Mouse (Mus musculus) CH12.LX (cell line): Measurements from ENCODE around the gene Cd200. TPM values are rescaled to one million over a fixed set of nuclear protein-coding genes. Genes with fewer than 3 reads are reported as not detected.

Experiments
- DNase-seq: peaks from one replicate; pipeline ENCODE4 v3.0.0-alpha.2; 2013; ENCODE audit errors: extremely low read depth
- H3K27ac ChIP-seq: 2 replicates; pipeline ENCODE4 v1.5.1; 2012; ENCODE audit warnings: low read depth, mild to moderate bottlenecking, control low read depth, moderate library complexity; ENCODE audit not compliant: insufficient read depth
- H3K27me3 ChIP-seq: replicated peaks from 2 replicates; pipeline ENCODE3; 2012; ENCODE audit warnings: inconsistent platforms
- H3K36me3 ChIP-seq, 2 experiments: replicated peaks in 1 of 2; 2 replicates each; pipeline versions ENCODE3 to v1.6.1; 2012; ENCODE audit warnings: inconsistent platforms in 1 of 2, low read length in 1 of 2, mild to moderate bottlenecking in 1 of 2, mixed read lengths in 1 of 2, moderate library complexity in 1 of 2; ENCODE audit not compliant: control insufficient read depth in 1 of 2, insufficient read depth in 1 of 2
- H3K4me1 ChIP-seq, 2 experiments: 2 replicates each; pipeline ENCODE4 v1.6.1; 2012; ENCODE audit warnings: inconsistent platforms in 1 of 2, moderate library complexity in 1 of 2; ENCODE audit not compliant: insufficient read depth in 2 of 2, control insufficient read depth in 1 of 2
- H3K4me2 ChIP-seq: 2 replicates; pipeline ENCODE4 v1.6.1; 2012; ENCODE audit warnings: low read depth, mild to moderate bottlenecking, control low read depth; ENCODE audit not compliant: poor library complexity, insufficient read depth, severe bottlenecking
- H3K4me3 ChIP-seq, 3 experiments: fragments of 150-350 bp in 1 of 3; sonication (generic) in 1 of 3; replicated peaks in 1 of 3; 2 replicates each; pipeline versions ENCODE3 to v1.5.1; 2011 to 2012; ENCODE audit warnings: low read depth in 2 of 3, low read length in 2 of 3, mild to moderate bottlenecking in 2 of 3, moderate library complexity in 2 of 3, control low read depth in 1 of 3, improper control_type of control experiment in 1 of 3, inconsistent platforms in 1 of 3, mixed read lengths in 1 of 3; ENCODE audit not compliant: poor library complexity in 1 of 3
- H3K79me2 ChIP-seq: replicated peaks from 2 replicates; pipeline ENCODE4 v1.6.1; 2012; ENCODE audit warnings: mild to moderate bottlenecking, moderate library complexity; ENCODE audit not compliant: control insufficient read depth, poor library complexity, insufficient read depth, severe bottlenecking; ENCODE audit errors: extremely low read depth
- H3K9ac ChIP-seq: 2 replicates; pipeline ENCODE4 v1.6.1; 2012; ENCODE audit warnings: low read depth, mild to moderate bottlenecking, control low read depth, moderate library complexity; ENCODE audit not compliant: insufficient read depth
- H3K9me3 ChIP-seq: replicated peaks from 2 replicates; pipeline ENCODE3; 2012; ENCODE audit warnings: low read length, inconsistent platforms, mixed read lengths
- BHLHE40 ChIP-seq: IDR thresholded peaks from 2 replicates; pipeline ENCODE4 v1.6.1; 2011; ENCODE audit warnings: mild to moderate bottlenecking, low read depth, low read length, improper control_type of control experiment
- CTCF ChIP-seq, 2 experiments: IDR thresholded peaks in 1 of 2; conservative IDR thresholded peaks in 1 of 2; 2 replicates each; pipeline ENCODE4 v1.5.1; 2011 to 2012; ENCODE audit warnings: low read depth in 2 of 2, low read length in 2 of 2, improper control_type of control experiment in 1 of 2, inconsistent platforms in 1 of 2, mild to moderate bottlenecking in 1 of 2, moderate library complexity in 1 of 2
- ELF1 ChIP-seq: IDR thresholded peaks from 2 replicates; pipeline ENCODE4 v1.6.1; 2014; ENCODE audit warnings: low read depth, mild to moderate bottlenecking, inconsistent platforms, low read length, improper control_type of control experiment
- ETS1 ChIP-seq: conservative IDR thresholded peaks from 2 replicates; pipeline ENCODE4 v1.6.1; 2012; ENCODE audit warnings: low read depth, mild to moderate bottlenecking, inconsistent platforms, low read length, improper control_type of control experiment, moderate library complexity
- GABPA ChIP-seq: IDR thresholded peaks from 2 replicates; pipeline ENCODE4 v1.6.1; 2012; ENCODE audit warnings: low read depth, low read length, improper control_type of control experiment, inconsistent platforms; ENCODE audit not compliant: insufficient replicate concordance
- HCFC1 ChIP-seq: IDR thresholded peaks from 2 replicates; pipeline ENCODE4 v1.6.1; 2012; ENCODE audit warnings: low read depth, mild to moderate bottlenecking, inconsistent platforms, low read length, improper control_type of control experiment
- JUN ChIP-seq: IDR thresholded peaks from 2 replicates; pipeline ENCODE4 v1.6.1; 2011; ENCODE audit warnings: low read depth, mild to moderate bottlenecking, low read length, improper control_type of control experiment, moderate library complexity; ENCODE audit not compliant: insufficient read depth
- KAT2A ChIP-seq: IDR thresholded peaks from 2 replicates; pipeline ENCODE4 v1.6.1; 2012; ENCODE audit warnings: low read length, improper control_type of control experiment, inconsistent platforms; ENCODE audit not compliant: insufficient replicate concordance
- MAFK ChIP-seq: IDR thresholded peaks from 2 replicates; pipeline ENCODE4 v1.6.1; 2011; ENCODE audit warnings: low read length, improper control_type of control experiment; ENCODE audit not compliant: insufficient replicate concordance
- MEF2A ChIP-seq: IDR thresholded peaks from 2 replicates; pipeline ENCODE4 v1.6.1; 2014; ENCODE audit warnings: low read depth, mild to moderate bottlenecking, inconsistent platforms, low read length, improper control_type of control experiment, borderline replicate concordance
- NELFE ChIP-seq: IDR thresholded peaks from 2 replicates; pipeline ENCODE4 v1.6.1; 2011; ENCODE audit warnings: low read depth, low read length, improper control_type of control experiment
- NRF1 ChIP-seq: IDR thresholded peaks from 2 replicates; pipeline ENCODE4 v1.6.1; 2014; ENCODE audit warnings: low read depth, mild to moderate bottlenecking, inconsistent platforms, low read length, improper control_type of control experiment, moderate library complexity
- POLR2AphosphoS2 ChIP-seq: IDR thresholded peaks from 2 replicates; pipeline ENCODE4 v1.6.1; 2011; ENCODE audit warnings: low read depth, low read length, improper control_type of control experiment
- RAD21 ChIP-seq: IDR thresholded peaks from 2 replicates; pipeline ENCODE4 v1.6.1; 2011; ENCODE audit warnings: low read depth, mild to moderate bottlenecking, low read length, improper control_type of control experiment, moderate library complexity
- RCOR1 ChIP-seq: conservative IDR thresholded peaks from 2 replicates; pipeline ENCODE4 v1.6.1; 2012; ENCODE audit warnings: low read depth, mild to moderate bottlenecking, inconsistent platforms, low read length, improper control_type of control experiment
- TBP ChIP-seq: conservative IDR thresholded peaks from 2 replicates; pipeline ENCODE4 v1.6.1; 2011; ENCODE audit warnings: low read depth, low read length, improper control_type of control experiment
- USF2 ChIP-seq: conservative IDR thresholded peaks from 2 replicates; pipeline ENCODE4 v1.6.1; 2011; ENCODE audit warnings: low read depth, low read length, improper control_type of control experiment
- ZC3H11A ChIP-seq: IDR thresholded peaks from 2 replicates; pipeline ENCODE4 v1.6.1; 2012; ENCODE audit warnings: low read depth, mild to moderate bottlenecking, inconsistent platforms, low read length, improper control_type of control experiment
- ZKSCAN1 ChIP-seq: IDR thresholded peaks from 2 replicates; pipeline ENCODE4 v1.6.1; 2012; ENCODE audit warnings: low read depth, inconsistent platforms, low read length, improper control_type of control experiment, borderline replicate concordance
- ZMIZ1 ChIP-seq: IDR thresholded peaks from 2 replicates; pipeline ENCODE4 v1.6.1; 2012; ENCODE audit warnings: low read depth, mild to moderate bottlenecking, inconsistent platforms, low read length, improper control_type of control experiment
- ZNF384 ChIP-seq: IDR thresholded peaks from 2 replicates; pipeline ENCODE4 v1.6.1; 2012; ENCODE audit warnings: low read depth, low read length, improper control_type of control experiment, inconsistent platforms
- dilution Hi-C: fragments of 300-500 bp; cut with MboI; formaldehyde crosslinking; loops from 2 replicates; pipeline ENCODE4 v1.14.3; 2020; ENCODE audit warnings: low sequenced_read_pairs; ENCODE audit not compliant: extremely low pct_unique_long_range_greater_than_20kb, extremely low pct_ligation_motif_present
- in situ Hi-C: fragments of 300-500 bp; cut with MboI; formaldehyde crosslinking; loops from 3 replicates; pipeline ENCODE4 v1.14.3; 2019; ENCODE audit warnings: low sequenced_read_pairs, low pct_ligation_motif_present, low pct_unique_long_range_greater_than_20kb, mixed read lengths
- polyA plus RNA-seq: library from polyadenylated mRNA; unstranded; fragments of >175 nt; gene quantifications from 2 replicates; pipeline ENCODE4 v1.2.1, GENCODE M21; 2012; ENCODE audit warnings: low read depth; ENCODE audit not compliant: insufficient read length
- total RNA-seq, 2 experiments: library from RNA; depleted of rRNA; stranded (reverse); fragments of 300-350 nt in 1 of 2; fragments of >200 nt in 1 of 2; gene quantifications; 2 replicates each; pipeline ENCODE4 v1.2.3; 2012 to 2014

Gene Cd200
- total and polyA plus RNA-seq, 3 experiments: 13.7 to 77.5 (median 17.0) TPM

- no peak for TF ChIP-seq ZMIZ1
- TF ChIP-seq, all 38 proteins: peak for 18
Measured at GRCm38 (mm10) chr16:45389041-45389440, 19.8 kb downstream of the Cd200 start (continued).

GRCm38 (mm10) chr16:45381811-45382210 is 27.0 kb downstream of the Cd200 start:
- H3K79me2 ChIP-seq: peaks cover 6% of the 10 kb centered on the region
- DNase-seq: no peak
- no peaks in the 10 kb centered on the region for H3K27me3 ChIP-seq
- peaks cover 18 to 22% of the 10 kb centered on the region in 2 experiments for H3K36me3 ChIP-seq
- peaks cover 5% of the 10 kb centered on the region in 2 experiments; a peak in 2 of 4 replicates for H3K4me1 ChIP-seq
- H3K4me2 ChIP-seq: no peak overlapping the region
- in situ Hi-C loops: no loop called here
- TF ChIP-seq POLR2AphosphoS2: no peak
- no peak for TF ChIP-seq USF2
- no peak for TF ChIP-seq KAT2A
- no peak for TF ChIP-seq ELF1
- TF ChIP-seq RCOR1: no peak
- no peak for TF ChIP-seq ZC3H11A
- TF ChIP-seq ZKSCAN1: no peak
- TF ChIP-seq NRF1: no peak
- TF ChIP-seq TBP: no peak
- no peak for TF ChIP-seq NELFE
- no peak for TF ChIP-seq RAD21
- TF ChIP-seq CTCF (conservative IDR thresholded peaks at IDR 0.05 in 1 of 2, IDR thresholded peaks at IDR 0.05 in 1 of 2; ENCODE audit: low read depth in 2 of 2, low read length in 2 of 2): no peak
- TF ChIP-seq HCFC1: no peak
- TF ChIP-seq ETS1: no peak
- no peak for TF ChIP-seq BHLHE40
- TF ChIP-seq JUN: no peak
- TF ChIP-seq GABPA: no peak
- no peak for TF ChIP-seq MEF2A
- TF ChIP-seq ZNF384: no peak
- TF ChIP-seq MAFK: no peak
- no peak overlapping the region for H3K27ac ChIP-seq
- no peak overlapping the region for H3K9ac ChIP-seq
- no peaks in the 10 kb centered on the region for H3K9me3 ChIP-seq
- no peak overlapping the region for H3K4me3 ChIP-seq
- dilution Hi-C loops: no loop called here
